Mouse (Mus musculus) liver, embryonic 12.5 days (tissue): ENCODE data around the gene Mlf1. TPM values are rescaled to one million over a fixed set of nuclear protein-coding genes. Genes with fewer than 3 reads are reported as not detected.

ENCODE experiments used
- ATAC-seq: fragments of 200-750 bp; cut with Nextera tagmentation; 2 replicates; pipeline ENCODE4 v1.8.0; 2017; ENCODE audit warnings: moderate number of reproducible peaks, mild to moderate bottlenecking, moderate library complexity
- H3K27ac ChIP-seq: fragments of 300-500 bp; sonication (generic); 2 replicates; pipeline ENCODE4 v1.5.1; 2016; ENCODE audit warnings: mild to moderate bottlenecking
- H3K27me3 ChIP-seq: fragments of 300-500 bp; sonication (generic); replicated peaks from 2 replicates; pipeline ENCODE4 v1.6.1; 2016; ENCODE audit warnings: mild to moderate bottlenecking, moderate library complexity
- H3K36me3 ChIP-seq: fragments of 300-500 bp; sonication (generic); 2 replicates; pipeline ENCODE4 v1.6.1; 2016; ENCODE audit warnings: mild to moderate bottlenecking, moderate library complexity
- H3K4me1 ChIP-seq: fragments of 300-500 bp; sonication (generic); 2 replicates; pipeline ENCODE4 v1.6.1; 2016
- H3K4me2 ChIP-seq: fragments of 300-500 bp; sonication (generic); 2 replicates; pipeline ENCODE4 v1.6.1; 2016; ENCODE audit warnings: mild to moderate bottlenecking, moderate library complexity
- H3K4me3 ChIP-seq: fragments of 300-500 bp; sonication (generic); 2 replicates; pipeline ENCODE4 v1.5.1; 2016; ENCODE audit warnings: mild to moderate bottlenecking, moderate library complexity
- H3K9ac ChIP-seq: fragments of 300-500 bp; sonication (generic); 2 replicates; pipeline ENCODE4 v1.6.1; 2016; ENCODE audit warnings: mild to moderate bottlenecking, moderate library complexity
- H3K9me3 ChIP-seq: fragments of 300-500 bp; sonication (generic); replicated peaks from 2 replicates; pipeline ENCODE4 v1.6.1; 2016; ENCODE audit warnings: mild to moderate bottlenecking, moderate library complexity
- WGBS: fragments of 180-500 bp; shearing (Covaris S2); methylation state at CpG from one replicate; pipeline ENCODE4 v1.1.7; 2016; ENCODE audit not compliant: insufficient replicate concordance; 5-methylcytosine and 5-hydroxymethylcytosine counted together
- polyA plus RNA-seq: library from polyadenylated mRNA; unstranded; fragments of >200 nt; fragmentation: Nextera tagmentation; extraction: Ambion mirVana; gene quantifications from 2 replicates; pipeline ENCODE4 v1.2.1, GENCODE M21; 2016

Mlf1 gene
- 2.5 and 2.6 TPM in 2 replicates for polyA plus RNA-seq

DNA sequence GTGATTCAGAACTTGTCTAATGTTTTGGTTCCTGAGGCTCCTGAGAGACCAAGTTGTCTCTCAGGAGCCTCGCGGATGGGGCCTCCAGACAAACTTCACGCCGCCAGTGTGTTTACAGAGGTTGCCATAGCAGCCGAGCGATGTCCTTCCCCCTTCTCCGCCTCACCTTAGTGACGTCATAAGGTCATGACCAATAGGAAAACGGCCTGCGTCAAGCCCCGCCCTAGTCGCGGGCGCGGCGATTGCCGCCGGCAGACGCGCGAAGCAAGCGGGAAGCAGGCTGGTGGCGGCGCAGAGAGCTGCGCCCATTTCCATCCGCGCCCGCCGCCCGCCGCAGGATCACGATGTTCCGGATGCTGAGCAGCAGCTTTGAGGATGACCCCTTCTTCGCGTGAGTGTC, at the start of gene Mlf1:
Gene Mlf1 (plus strand): TSS at position 226 of the 400 bp plus-strand sequence.
- Histone ChIP-seq H3K4me2 (peak within 1 kb of the TSS; percentile 76), H3K27me3 (peaks cover 34% of the 10 kb centered on the region), H3K27ac (no peak within 1 kb of the TSS), H3K4me3 (peak within 1 kb of the TSS; percentile 45), H3K9me3 (no peaks in the 10 kb centered on the region), H3K36me3 (no peaks in the 10 kb centered on the region), H3K9ac (no peak within 1 kb of the TSS), H3K4me1 (peaks cover 9% of the 10 kb centered on the region; the same call in 1 of the 2 replicates)
- peak; percentile 89 for ATAC-seq
- WGBS: 0% methylated on average over 35 of the region's 35 CpGs

- H3K36me3 ChIP-seq: no peaks in the 10 kb centered on the region
- no peak overlapping the region for H3K4me3 ChIP-seq
- H3K9me3 ChIP-seq: no peaks in the 10 kb centered on the region
- H3K27ac ChIP-seq: no peak overlapping the region
- no peaks in the 10 kb centered on the region for H3K27me3 ChIP-seq
- H3K4me2 ChIP-seq: no peak overlapping the region
- no peak for ATAC-seq
- H3K4me1 ChIP-seq: no peaks in the 10 kb centered on the region
- H3K9ac ChIP-seq: no peak overlapping the region
- 66% methylated on average over 3 of the region's 3 CpGs for WGBS
Observed at GRCm38 (mm10) chr3:67339558-67339957, 34.3 kb upstream of the Mlf1 start.

DNA sequence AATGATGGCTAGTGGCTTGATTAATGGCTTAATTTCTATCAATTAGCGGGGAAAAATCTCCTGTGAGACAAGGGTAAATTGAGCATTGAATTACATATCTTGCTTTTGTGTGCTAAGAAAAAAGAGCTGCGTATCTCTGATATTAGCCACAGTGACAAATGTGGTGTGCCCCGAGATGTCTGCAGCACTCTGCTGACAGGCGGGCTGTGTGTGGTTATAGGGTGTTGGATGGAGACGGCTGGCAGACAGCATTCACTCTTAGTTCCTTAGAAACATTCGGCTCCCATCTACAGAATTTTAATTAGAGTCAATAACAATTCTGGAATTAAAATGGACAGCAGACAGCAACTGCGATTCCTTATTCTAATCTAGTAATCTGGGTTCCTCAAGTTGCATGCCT, 33.0 kb upstream of the Mlf1 start:
- no peak overlapping the region for H3K4me3 ChIP-seq
- no peaks in the 10 kb centered on the region for H3K9me3 ChIP-seq
- no peak overlapping the region for H3K27ac ChIP-seq
- H3K4me1 ChIP-seq: no peaks in the 10 kb centered on the region
- no peak overlapping the region for H3K9ac ChIP-seq
- no peaks in the 10 kb centered on the region for H3K27me3 ChIP-seq
- no peaks in the 10 kb centered on the region for H3K36me3 ChIP-seq
- ATAC-seq: no peak
- H3K4me2 ChIP-seq: no peak overlapping the region
- WGBS: 59% methylated on average over 7 of the region's 7 CpGs

DNA sequence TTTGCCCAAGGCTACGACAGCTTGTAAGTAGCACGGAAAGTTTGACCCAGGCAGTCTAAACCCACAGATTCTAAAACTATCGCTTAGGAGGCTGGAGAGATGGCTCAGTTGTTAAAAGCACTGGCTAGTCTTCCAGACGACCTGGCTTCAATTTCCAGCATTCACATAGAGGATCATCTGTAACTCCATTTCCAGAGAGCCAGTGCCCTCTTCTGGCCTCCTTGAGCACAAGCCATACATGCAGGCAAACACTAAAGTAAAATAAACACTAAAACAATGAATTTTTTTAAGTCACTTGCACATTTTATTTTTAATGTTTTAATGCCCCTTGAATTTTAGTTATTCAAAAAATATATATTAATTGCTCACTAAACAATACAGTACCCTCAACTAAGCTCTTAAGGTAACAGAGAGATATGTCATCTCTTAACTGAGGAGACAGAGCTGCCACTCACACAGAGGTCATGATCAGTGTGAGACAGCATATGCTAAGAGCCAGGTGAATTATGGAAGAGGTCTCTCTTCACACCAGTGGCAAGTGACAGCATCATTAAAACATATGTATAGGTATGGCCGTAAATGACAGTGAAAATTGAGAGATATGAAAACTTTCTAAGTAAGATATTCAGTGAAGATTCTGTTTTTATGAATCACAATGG, 30.8 kb upstream of the Mlf1 start:
- Histone ChIP-seq H3K9me3 (no peaks in the 10 kb centered on the region), H3K4me3 (no peak overlapping the region), H3K4me1 (no peaks in the 10 kb centered on the region), H3K27ac (no peak overlapping the region), H3K4me2 (no peak overlapping the region), H3K36me3 (no peaks in the 10 kb centered on the region), H3K9ac (no peak overlapping the region), H3K27me3 (no peaks in the 10 kb centered on the region)
- 53% methylated on average over 5 of the region's 5 CpGs for WGBS
- ATAC-seq: no peak

- no peaks in the 10 kb centered on the region for H3K27me3 ChIP-seq
- H3K9me3 ChIP-seq: no peaks in the 10 kb centered on the region
- H3K27ac ChIP-seq: no peak overlapping the region
- H3K4me3 ChIP-seq: no peak overlapping the region
- WGBS: 5% methylated on average over 2 of the region's 2 CpGs
- no peaks in the 10 kb centered on the region for H3K36me3 ChIP-seq
- no peaks in the 10 kb centered on the region for H3K4me1 ChIP-seq
- no peak overlapping the region for H3K4me2 ChIP-seq
- no peak overlapping the region for H3K9ac ChIP-seq
- no peak for ATAC-seq
Observed at GRCm38 (mm10) chr3:67344599-67344998, 29.3 kb upstream of the Mlf1 start.

GRCm38 (mm10) chr3:67346674-67347073, 27.2 kb upstream of the Mlf1 start:
- WGBS: 62% methylated on average over 2 of the region's 2 CpGs
- H3K27me3 ChIP-seq: no peaks in the 10 kb centered on the region
- H3K4me2 ChIP-seq: no peak overlapping the region
- ATAC-seq: no peak
- no peaks in the 10 kb centered on the region for H3K9me3 ChIP-seq
- no peaks in the 10 kb centered on the region for H3K4me1 ChIP-seq
- H3K9ac ChIP-seq: no peak overlapping the region
- H3K36me3 ChIP-seq: no peaks in the 10 kb centered on the region
- no peak overlapping the region for H3K4me3 ChIP-seq
- H3K27ac ChIP-seq: no peak overlapping the region

GRCm38 (mm10) chr3:67351406-67352127, 22.3 kb upstream of the Mlf1 start:
- 73% methylated on average over 12 of the region's 12 CpGs for WGBS

DNA sequence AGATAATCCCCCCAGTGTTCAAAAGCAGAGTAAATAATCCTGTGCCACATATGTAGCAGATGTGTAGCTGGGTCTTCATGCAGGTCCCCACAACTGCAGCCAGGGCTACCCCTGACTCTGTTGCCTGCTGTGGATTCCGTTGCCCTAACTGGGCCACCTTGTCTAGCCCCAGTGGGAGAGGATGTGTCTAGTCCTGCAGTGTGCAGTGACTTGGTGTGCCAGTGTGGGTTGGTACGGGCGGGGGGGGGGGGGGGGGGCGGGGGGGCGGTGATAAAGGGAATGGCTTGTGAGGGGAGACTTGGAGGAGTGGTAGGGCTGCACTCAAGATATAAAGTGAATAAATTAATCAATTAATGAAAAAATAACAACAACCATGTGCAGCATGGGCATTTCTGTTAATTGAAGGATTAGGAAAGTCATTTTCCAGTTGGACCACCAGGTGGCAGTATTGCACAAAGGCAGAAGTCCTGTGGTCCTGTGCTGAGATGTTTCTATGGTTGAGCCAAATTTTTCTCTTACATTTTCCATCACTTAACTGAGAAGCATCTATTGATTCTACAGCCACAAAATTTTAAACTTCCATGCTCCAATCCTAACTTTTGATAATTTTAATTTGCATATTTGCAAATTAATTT, 21.7 kb upstream of the Mlf1 start:
- H3K27ac ChIP-seq: no peak overlapping the region
- ATAC-seq: no peak
- H3K4me3 ChIP-seq: no peak overlapping the region
- no peaks in the 10 kb centered on the region for H3K27me3 ChIP-seq
- no peak overlapping the region for H3K9ac ChIP-seq
- no peaks in the 10 kb centered on the region for H3K4me1 ChIP-seq
- H3K4me2 ChIP-seq: no peak overlapping the region
- 60% methylated on average over 2 of the region's 5 CpGs for WGBS
- H3K9me3 ChIP-seq: no peaks in the 10 kb centered on the region
- H3K36me3 ChIP-seq: peaks cover 4% of the 10 kb centered on the region

More at GRCm38 (mm10) chr3:67351406-67352127, 22.3 kb upstream of the Mlf1 start:
- H3K36me3 ChIP-seq: no peaks in the 10 kb centered on the region
- no peak overlapping the region for H3K27ac ChIP-seq
- no peak overlapping the region for H3K4me2 ChIP-seq
- no peak overlapping the region for H3K4me3 ChIP-seq
- no peaks in the 10 kb centered on the region for H3K9me3 ChIP-seq
- H3K4me1 ChIP-seq: no peaks in the 10 kb centered on the region
- no peak overlapping the region for H3K9ac ChIP-seq
- ATAC-seq: no peak
- no peaks in the 10 kb centered on the region for H3K27me3 ChIP-seq

- no peaks in the 10 kb centered on the region for H3K4me1 ChIP-seq
- ATAC-seq: no peak
- 61% methylated on average over 3 of the region's 3 CpGs for WGBS
- H3K4me3 ChIP-seq: no peak overlapping the region
- H3K9ac ChIP-seq: no peak overlapping the region
- no peaks in the 10 kb centered on the region for H3K27me3 ChIP-seq
- no peak overlapping the region for H3K27ac ChIP-seq
- H3K36me3 ChIP-seq: peaks cover 10% of the 10 kb centered on the region
- no peaks in the 10 kb centered on the region for H3K9me3 ChIP-seq
- no peak overlapping the region for H3K4me2 ChIP-seq
Observed at GRCm38 (mm10) chr3:67352763-67353149, 21.1 kb upstream of the Mlf1 start.

DNA sequence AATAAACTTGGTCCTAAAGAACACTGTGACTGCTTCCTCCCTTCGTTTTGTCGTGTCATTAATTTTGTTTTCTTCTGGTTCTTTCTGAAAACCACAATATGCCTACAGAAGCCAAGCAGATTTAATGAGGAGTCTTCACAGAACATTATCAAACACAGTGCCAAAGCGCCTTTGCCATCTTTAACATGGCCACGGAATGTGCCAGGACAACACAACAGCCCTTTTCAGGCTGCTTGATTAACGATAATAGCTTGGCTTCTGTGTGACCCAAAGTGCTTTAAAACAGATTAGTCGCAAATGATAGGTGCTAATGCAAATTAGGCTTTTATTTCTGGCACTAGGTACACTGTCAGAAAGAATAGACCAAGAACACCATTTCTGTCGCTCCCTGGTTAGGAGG, 15.5 kb upstream of the Mlf1 start:
- Histone ChIP-seq H3K9me3 (no peaks in the 10 kb centered on the region), H3K27me3 (no peaks in the 10 kb centered on the region), H3K9ac (no peak overlapping the region), H3K4me2 (no peak overlapping the region), H3K4me1 (no peaks in the 10 kb centered on the region), H3K36me3 (peaks cover 14% of the 10 kb centered on the region), H3K4me3 (no peak overlapping the region), H3K27ac (no peak overlapping the region)
- ATAC-seq: no peak
- 79% methylated on average over 7 of the region's 7 CpGs for WGBS

- no peak for ATAC-seq
- Histone ChIP-seq H3K36me3 (no peaks in the 10 kb centered on the region), H3K9me3 (no peaks in the 10 kb centered on the region), H3K4me1 (no peaks in the 10 kb centered on the region), H3K27me3 (peaks cover 4% of the 10 kb centered on the region; the same call in 1 of the 2 replicates), H3K4me3 (no peak overlapping the region), H3K9ac (no peak overlapping the region), H3K4me2 (no peak overlapping the region), H3K27ac (no peak overlapping the region)
- 57% methylated on average over 4 of the region's 4 CpGs for WGBS
Observed at GRCm38 (mm10) chr3:67366087-67366892, 7.6 kb upstream of the Mlf1 start.
